Mouse (Mus musculus): Measurements from ENCODE around the gene Dnmt3l. TPM values are rescaled to one million over a fixed set of nuclear protein-coding genes. Genes with fewer than 3 reads are reported as not detected.

The Dnmt3l gene
- polyA plus RNA-seq, 1 experiment from 2014 or later, result not detected

DNA sequence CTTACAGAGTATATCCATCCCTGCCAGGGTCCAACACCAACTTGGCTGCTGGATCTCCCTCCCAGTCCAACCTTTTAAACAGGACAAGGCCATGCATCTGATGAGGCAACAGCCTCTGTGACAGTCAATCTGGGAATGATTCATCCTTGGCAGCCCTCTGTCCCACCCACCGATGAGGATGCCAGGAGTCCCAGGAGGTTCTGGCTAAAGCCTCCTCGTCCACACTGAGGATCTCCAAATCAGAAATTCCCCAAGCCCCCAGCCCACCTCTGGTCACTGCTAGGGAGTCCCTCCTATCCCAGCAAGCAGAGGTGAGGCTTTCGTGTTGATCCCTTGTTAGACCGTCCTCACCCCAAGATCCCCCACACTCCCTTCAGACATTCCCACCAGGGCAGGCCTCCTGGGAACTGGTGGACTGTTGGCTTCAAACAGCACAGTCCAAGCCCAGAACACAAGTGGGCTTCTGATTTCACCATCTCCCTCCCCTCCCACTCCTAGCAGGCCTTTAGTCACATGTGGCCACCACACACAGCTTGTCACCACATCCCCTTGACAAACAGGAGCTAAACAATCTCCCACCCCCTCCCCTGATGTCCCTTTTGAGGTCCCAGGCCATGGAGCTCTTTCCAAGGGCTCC is 38.3 kb downstream of the Dnmt3l start:
- no peak overlapping the region for H3K9ac ChIP-seq (ENCODE audit: low read depth, low read length)
- H3K27ac ChIP-seq (ENCODE audit: low read depth, low read length), result no peak overlapping the region
- ATAC-seq (replicated peaks; ENCODE audit: insufficient number of reproducible peaks, low FRiP score, low TSS enrichment), result no peak
- no peak overlapping the region for H3K4me3 ChIP-seq (ENCODE audit: low read depth, low read length)
- 75% methylated on average over 4 of the region's 4 CpGs for WGBS (ENCODE audit: insufficient replicate concordance)
- no peaks in the 10 kb centered on the region for H3K9me3 ChIP-seq (replicated peaks; ENCODE audit: control insufficient read depth, low read length)
- no peaks in the 10 kb centered on the region for H3K4me1 ChIP-seq (ENCODE audit: control insufficient read depth, insufficient read depth, low read length)
- H3K36me3 ChIP-seq (ENCODE audit: control insufficient read depth, insufficient read depth, low read length), result no peaks in the 10 kb centered on the region
- no peak overlapping the region for H3K4me2 ChIP-seq
- H3K27me3 ChIP-seq (ENCODE audit: control insufficient read depth, insufficient read depth, low read length), result no peaks in the 10 kb centered on the region

DNA sequence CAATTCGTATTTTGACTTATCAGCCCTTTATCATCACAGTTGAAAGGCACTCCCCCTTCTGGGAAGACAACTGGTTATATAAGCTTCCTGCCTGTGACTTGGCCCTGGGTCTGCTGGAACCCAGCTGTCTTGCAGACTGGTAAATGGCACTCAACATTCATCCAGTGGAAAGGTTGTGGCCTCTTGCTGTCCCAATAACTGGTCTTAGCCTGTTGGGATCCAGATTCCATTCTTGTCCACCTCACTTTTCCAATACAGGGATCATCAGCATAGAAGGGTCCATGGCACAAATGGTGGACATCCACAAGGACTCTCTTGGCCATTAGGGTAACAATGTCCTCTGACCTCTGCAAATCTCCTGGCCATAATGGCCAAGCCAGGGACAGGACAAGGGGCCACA is 42.3 kb downstream of the Dnmt3l start:
- H3K27ac ChIP-seq (ENCODE audit: low read depth, low read length), result no peak overlapping the region
- H3K4me1 ChIP-seq (ENCODE audit: control insufficient read depth, insufficient read depth, low read length), result no peaks in the 10 kb centered on the region
- ATAC-seq (replicated peaks; ENCODE audit: insufficient number of reproducible peaks, low FRiP score, low TSS enrichment), result no peak
- H3K9ac ChIP-seq (ENCODE audit: low read depth, low read length), result no peak overlapping the region
- no peaks in the 10 kb centered on the region for H3K36me3 ChIP-seq (ENCODE audit: control insufficient read depth, insufficient read depth, low read length)
- WGBS (ENCODE audit: insufficient replicate concordance), result 41% methylated on average over 1 of the region's 1 CpGs
- no peaks in the 10 kb centered on the region for H3K27me3 ChIP-seq (ENCODE audit: control insufficient read depth, insufficient read depth, low read length)
- no peaks in the 10 kb centered on the region for H3K9me3 ChIP-seq (replicated peaks; ENCODE audit: control insufficient read depth, low read length)
- no peak overlapping the region for H3K4me2 ChIP-seq
- H3K4me3 ChIP-seq (ENCODE audit: low read depth, low read length), result no peak overlapping the region

DNA sequence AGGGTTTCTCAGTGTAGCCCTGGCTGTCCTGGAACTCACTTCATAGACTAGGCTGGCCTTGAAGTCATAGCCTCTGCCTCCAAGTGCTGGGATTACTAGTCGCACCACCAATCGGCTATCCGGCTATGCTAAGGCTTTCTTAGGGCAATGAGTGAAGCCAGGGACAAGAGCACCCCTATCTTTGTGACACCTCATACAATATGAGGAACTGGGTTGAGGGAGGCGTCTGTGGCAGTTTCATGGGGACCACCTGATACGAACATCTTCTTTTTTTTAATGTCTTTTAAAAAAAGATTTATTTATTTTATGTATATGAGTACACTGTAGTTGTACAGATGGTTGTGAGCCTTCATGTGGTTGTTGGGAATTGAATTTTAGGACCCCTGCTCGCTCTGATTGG is 44.0 kb downstream of the Dnmt3l start:
- Histone ChIP-seq H3K9ac (ENCODE audit: low read depth, low read length) (no peak overlapping the region), H3K4me1 (ENCODE audit: control insufficient read depth, insufficient read depth, low read length) (no peaks in the 10 kb centered on the region), H3K4me3 (ENCODE audit: low read depth, low read length) (no peak overlapping the region), H3K4me2 (no peak overlapping the region), H3K36me3 (ENCODE audit: control insufficient read depth, insufficient read depth, low read length) (no peaks in the 10 kb centered on the region), H3K27ac (ENCODE audit: low read depth, low read length) (no peak overlapping the region), H3K27me3 (ENCODE audit: control insufficient read depth, insufficient read depth, low read length) (no peaks in the 10 kb centered on the region), H3K9me3 (replicated peaks; ENCODE audit: control insufficient read depth, low read length) (no peaks in the 10 kb centered on the region)
- 89% methylated on average over 6 of the region's 6 CpGs for WGBS (ENCODE audit: insufficient replicate concordance)
- no peak for ATAC-seq (replicated peaks; ENCODE audit: insufficient number of reproducible peaks, low FRiP score, low TSS enrichment)

DNA sequence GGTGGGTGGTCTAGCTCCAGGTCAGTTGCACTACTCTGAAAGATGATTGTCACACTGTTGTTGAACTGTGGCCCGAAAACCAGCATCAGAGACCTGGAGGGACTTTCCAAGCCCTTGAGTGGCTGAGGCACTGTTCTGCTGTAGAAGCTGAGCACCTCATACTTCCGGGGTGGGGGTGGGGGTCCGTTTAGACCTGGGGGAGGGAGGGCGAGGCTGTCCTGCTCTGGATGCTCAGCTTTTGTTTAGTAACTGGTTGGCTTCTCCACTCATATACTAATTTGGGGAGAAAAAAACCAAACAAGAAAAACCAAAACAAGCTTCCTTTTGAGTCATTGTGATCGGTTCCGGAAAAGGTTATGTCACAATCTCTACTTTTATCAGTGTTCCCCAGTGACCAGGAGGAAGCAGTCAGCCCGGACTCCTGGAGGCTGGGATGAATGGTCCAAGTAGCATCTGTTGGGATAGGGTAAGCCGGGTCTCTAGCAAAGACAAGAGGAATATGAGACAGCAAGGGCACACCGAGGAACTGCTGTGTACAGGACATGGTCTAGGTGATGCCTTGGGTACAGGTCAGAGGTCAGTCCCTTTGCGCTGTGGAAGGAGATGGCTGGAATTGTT is 44.8 kb downstream of the Dnmt3l start:
- H3K4me2 ChIP-seq, result no peak overlapping the region
- no peak for ATAC-seq (replicated peaks; ENCODE audit: insufficient number of reproducible peaks, low FRiP score, low TSS enrichment)
- H3K4me1 ChIP-seq (ENCODE audit: control insufficient read depth, insufficient read depth, low read length), result no peaks in the 10 kb centered on the region
- 67% methylated on average over 10 of the region's 10 CpGs for WGBS (ENCODE audit: insufficient replicate concordance)
- H3K27me3 ChIP-seq (ENCODE audit: control insufficient read depth, insufficient read depth, low read length), result no peaks in the 10 kb centered on the region
- H3K9ac ChIP-seq (ENCODE audit: low read depth, low read length), result no peak overlapping the region
- H3K4me3 ChIP-seq (ENCODE audit: low read depth, low read length), result no peak overlapping the region
- no peaks in the 10 kb centered on the region for H3K9me3 ChIP-seq (replicated peaks; ENCODE audit: control insufficient read depth, low read length)
- H3K27ac ChIP-seq (ENCODE audit: low read depth, low read length), result no peak overlapping the region
- H3K36me3 ChIP-seq (ENCODE audit: control insufficient read depth, insufficient read depth, low read length), result no peaks in the 10 kb centered on the region

DNA sequence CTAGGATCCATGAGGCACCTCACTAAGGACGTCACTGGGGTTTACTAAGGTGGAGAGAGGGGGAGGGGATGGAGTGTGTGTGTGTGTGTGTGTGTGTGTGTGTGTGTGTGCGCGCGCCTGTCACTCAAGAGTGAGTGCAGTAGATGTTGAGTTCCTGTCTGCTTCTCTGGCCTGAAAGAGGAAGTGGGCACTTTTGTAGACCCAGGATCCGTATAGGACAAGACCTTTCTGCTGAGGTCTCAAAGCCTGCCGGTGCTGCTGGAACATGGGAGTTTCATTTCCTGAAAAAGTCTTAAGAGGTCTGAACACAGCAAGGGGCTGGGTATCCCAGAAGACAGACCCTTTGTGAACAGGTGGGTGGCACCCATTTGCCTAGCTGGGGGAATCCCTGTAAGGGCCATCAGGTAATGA is 45.4 kb downstream of the Dnmt3l start:
- Histone ChIP-seq H3K27ac (ENCODE audit: low read depth, low read length) (no peak overlapping the region), H3K4me3 (ENCODE audit: low read depth, low read length) (no peak overlapping the region), H3K36me3 (ENCODE audit: control insufficient read depth, insufficient read depth, low read length) (no peaks in the 10 kb centered on the region), H3K4me1 (ENCODE audit: control insufficient read depth, insufficient read depth, low read length) (no peaks in the 10 kb centered on the region), H3K4me2 (no peak overlapping the region), H3K9me3 (replicated peaks; ENCODE audit: control insufficient read depth, low read length) (no peaks in the 10 kb centered on the region), H3K27me3 (ENCODE audit: control insufficient read depth, insufficient read depth, low read length) (no peaks in the 10 kb centered on the region), H3K9ac (ENCODE audit: low read depth, low read length) (no peak overlapping the region)
- WGBS (ENCODE audit: insufficient replicate concordance), result 86% methylated on average over 6 of the region's 6 CpGs
- no peak for ATAC-seq (replicated peaks; ENCODE audit: insufficient number of reproducible peaks, low FRiP score, low TSS enrichment)

DNA sequence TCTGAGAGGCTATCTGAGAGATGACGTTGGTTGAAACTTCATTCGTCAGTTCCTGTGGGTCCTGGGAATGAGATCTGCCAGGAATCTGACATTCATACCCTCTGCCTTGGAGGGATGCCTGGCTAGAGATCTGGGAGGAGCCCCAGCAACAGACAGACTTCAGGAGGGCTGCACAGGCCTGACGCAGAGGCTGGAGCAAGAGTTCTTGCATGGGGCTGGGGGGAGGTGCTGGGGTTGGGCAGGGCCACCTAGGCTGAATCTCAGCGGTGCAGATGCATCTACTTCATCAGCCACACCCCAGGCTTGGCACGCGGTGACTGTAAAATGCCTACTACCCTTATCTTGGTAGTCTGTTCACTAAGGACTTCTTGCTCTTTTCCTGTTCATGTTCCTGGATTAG is 48.5 kb downstream of the Dnmt3l start:
- H3K27me3 ChIP-seq (ENCODE audit: control insufficient read depth, insufficient read depth, low read length), result no peaks in the 10 kb centered on the region
- no peak for ATAC-seq (replicated peaks; ENCODE audit: insufficient number of reproducible peaks, low FRiP score, low TSS enrichment)
- H3K9me3 ChIP-seq (replicated peaks; ENCODE audit: control insufficient read depth, low read length), result no peaks in the 10 kb centered on the region
- WGBS (ENCODE audit: insufficient replicate concordance), result 29% methylated on average over 6 of the region's 6 CpGs
- H3K9ac ChIP-seq (ENCODE audit: low read depth, low read length), result no peak overlapping the region
- no peak overlapping the region for H3K4me3 ChIP-seq (ENCODE audit: low read depth, low read length)
- no peaks in the 10 kb centered on the region for H3K36me3 ChIP-seq (ENCODE audit: control insufficient read depth, insufficient read depth, low read length)
- no peak overlapping the region for H3K27ac ChIP-seq (ENCODE audit: low read depth, low read length)
- no peak overlapping the region for H3K4me2 ChIP-seq
- no peaks in the 10 kb centered on the region for H3K4me1 ChIP-seq (ENCODE audit: control insufficient read depth, insufficient read depth, low read length)

DNA sequence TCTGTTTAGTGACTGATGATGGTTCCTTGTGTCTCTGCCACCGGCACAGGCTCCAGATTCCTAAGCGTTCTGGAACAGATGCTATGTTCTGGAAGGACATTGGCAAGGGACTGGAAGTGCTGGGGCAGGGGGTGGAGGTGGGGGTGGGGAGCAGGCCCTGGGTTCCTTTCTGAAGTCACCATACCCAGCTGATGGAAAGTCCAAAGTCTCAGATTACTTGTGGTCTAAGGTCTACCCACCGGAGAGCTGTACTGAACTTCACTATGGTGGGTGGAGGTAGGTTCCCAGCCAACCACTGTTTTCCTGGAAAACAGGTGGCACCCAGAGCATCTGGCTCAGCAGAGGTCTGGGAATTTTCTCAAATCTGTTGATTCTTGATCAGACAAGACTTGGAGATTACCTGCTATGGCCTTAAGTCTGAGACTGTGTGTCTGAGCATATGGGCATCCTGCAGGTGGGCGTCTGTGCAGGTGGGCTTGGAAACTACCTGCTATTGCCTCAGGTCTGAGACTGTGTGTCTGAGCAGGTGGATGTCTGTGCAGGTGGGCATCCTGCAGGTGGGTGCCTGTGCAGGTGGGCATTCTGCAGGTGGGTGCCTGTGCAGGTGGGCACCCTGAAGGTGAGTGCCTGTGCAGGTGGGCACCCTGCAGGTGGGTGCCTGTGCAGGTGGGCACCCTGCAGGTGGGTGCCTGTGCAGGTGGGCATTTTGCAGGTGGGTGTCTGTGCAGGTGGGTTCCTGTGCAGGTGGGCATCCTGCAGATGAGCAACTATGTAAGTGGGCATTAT is 49.2 kb downstream of the Dnmt3l start:
- Histone ChIP-seq H3K9ac (ENCODE audit: low read depth, low read length) (no peak overlapping the region), H3K4me2 (no peak overlapping the region), H3K36me3 (ENCODE audit: control insufficient read depth, insufficient read depth, low read length) (no peaks in the 10 kb centered on the region), H3K27ac (ENCODE audit: low read depth, low read length) (no peak overlapping the region), H3K27me3 (ENCODE audit: control insufficient read depth, insufficient read depth, low read length) (no peaks in the 10 kb centered on the region), H3K9me3 (replicated peaks; ENCODE audit: control insufficient read depth, low read length) (no peaks in the 10 kb centered on the region), H3K4me3 (ENCODE audit: low read depth, low read length) (no peak overlapping the region), H3K4me1 (ENCODE audit: control insufficient read depth, insufficient read depth, low read length) (no peaks in the 10 kb centered on the region)
- WGBS (ENCODE audit: insufficient replicate concordance), result 67% methylated on average over 4 of the region's 4 CpGs
- no peak for ATAC-seq (replicated peaks; ENCODE audit: insufficient number of reproducible peaks, low FRiP score, low TSS enrichment)

DNA sequence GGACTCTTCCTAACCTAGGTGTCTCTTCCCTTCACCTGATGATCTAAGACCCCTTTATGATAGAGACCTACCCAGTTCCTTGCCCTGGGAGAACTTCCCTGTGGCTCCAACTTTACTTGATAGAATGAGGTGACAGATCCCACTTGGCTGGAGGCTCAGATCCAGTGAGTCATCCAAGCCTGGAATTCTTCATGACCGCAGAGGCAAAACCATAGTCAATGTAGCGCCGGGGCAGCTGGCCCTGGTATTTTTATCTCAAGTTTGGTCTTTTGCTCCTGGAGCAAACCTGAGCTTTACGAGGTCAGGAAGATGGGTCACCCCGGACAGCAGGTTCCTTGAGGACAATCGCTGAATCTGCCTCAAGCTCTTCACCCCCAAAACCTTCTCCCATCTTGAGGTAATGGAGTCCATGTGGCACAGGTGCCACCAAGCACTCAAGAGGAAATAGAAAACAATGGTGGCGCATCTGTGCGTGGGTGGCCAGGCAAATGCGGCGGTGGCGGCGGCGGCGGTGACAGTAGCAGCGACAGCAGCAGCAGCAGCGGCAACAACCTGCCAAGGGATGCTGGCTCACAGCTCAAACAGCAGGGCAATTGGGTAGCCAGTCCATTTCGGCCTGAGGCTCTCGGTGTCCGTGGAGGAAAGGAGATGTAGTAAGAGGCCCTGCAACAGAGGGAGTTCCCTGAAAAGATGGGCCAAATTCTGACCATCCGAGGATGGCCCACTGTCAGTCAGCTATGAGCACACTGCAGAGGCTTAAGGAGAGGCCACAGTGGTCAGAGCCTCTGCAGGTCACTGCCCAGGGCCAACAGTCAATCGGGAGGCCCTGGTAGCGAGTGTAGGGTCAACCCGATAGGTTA is 50.3 kb downstream of the Dnmt3l start:
- Histone ChIP-seq H3K9me3 (replicated peaks; ENCODE audit: control insufficient read depth, low read length) (no peaks in the 10 kb centered on the region), H3K4me2 (no peak overlapping the region), H3K27ac (ENCODE audit: low read depth, low read length) (no peak overlapping the region), H3K27me3 (ENCODE audit: control insufficient read depth, insufficient read depth, low read length) (no peaks in the 10 kb centered on the region), H3K4me1 (ENCODE audit: control insufficient read depth, insufficient read depth, low read length) (no peaks in the 10 kb centered on the region), H3K4me3 (ENCODE audit: low read depth, low read length) (no peak overlapping the region), H3K36me3 (ENCODE audit: control insufficient read depth, insufficient read depth, low read length) (no peaks in the 10 kb centered on the region), H3K9ac (ENCODE audit: low read depth, low read length) (no peak overlapping the region)
- 79% methylated on average over 23 of the region's 23 CpGs for WGBS (ENCODE audit: insufficient replicate concordance)
- no peak for ATAC-seq (replicated peaks; ENCODE audit: insufficient number of reproducible peaks, low FRiP score, low TSS enrichment)
